Mouse (Mus musculus): ENCODE measurements around the gene Frat1.

DNA sequence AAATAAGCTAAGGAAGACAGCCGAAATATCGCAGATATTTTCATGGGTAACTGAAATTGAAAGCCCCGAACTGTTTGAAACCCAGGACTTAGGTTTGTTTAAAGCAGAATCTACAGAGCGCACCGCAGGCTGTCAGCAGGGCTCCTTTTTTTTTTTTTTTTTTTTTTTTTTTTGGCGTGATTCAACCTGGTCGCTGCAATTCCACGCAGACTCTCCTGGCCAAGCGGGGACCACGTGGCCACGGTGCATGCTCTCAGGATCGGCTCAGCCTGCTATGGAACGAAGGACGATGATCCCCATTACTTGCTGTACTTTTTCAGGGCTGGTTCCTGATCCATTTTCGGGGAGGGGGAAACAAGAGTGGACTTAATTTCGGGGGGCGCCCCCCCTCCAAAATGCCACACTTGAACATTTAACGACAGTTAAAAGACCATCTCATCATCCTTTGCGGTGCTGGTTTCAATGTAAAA, 1.4 kb downstream of the Frat1 start:
- TF ChIP-seq CTCF (IDR thresholded peaks at IDR 0.05; ENCODE audit: extremely low read depth, insufficient read depth, insufficient read length, insufficient replicate concordance) (no peak), POLR2A (IDR thresholded peaks at IDR 0.05; ENCODE audit: low read depth, low read length) (no peak)

Measured in spleen, adult 2 months (tissue).